Mouse (Mus musculus) liver, adult 2 months (tissue): ENCODE measurements around the gene Spata46.

Source experiments
- CTCF ChIP-seq: fragments of 200-500 bp; IDR thresholded peaks from 2 replicates; pipeline ENCODE4 v1.5.1; 2011; ENCODE audit warnings: low read depth, low read length, control low read depth
- POLR2A ChIP-seq: fragments of 200-500 bp; IDR thresholded peaks from 2 replicates; pipeline ENCODE4 v1.6.1; 2011; ENCODE audit warnings: low read length, control low read depth; ENCODE audit not compliant: insufficient read depth; ENCODE audit errors: extremely low read depth

- TF ChIP-seq POLR2A, result no peak
- TF ChIP-seq CTCF, result no peak
Observed at GRCm38 (mm10) chr1:170294786-170295570, 13.6 kb upstream of the Spata46 start.
